Comparison of ENCODE assay signal across 8 mouse cellular contexts in genomic region chr9:113990547-113991248, GRCm38 (mm10). TPM values are rescaled to one million over a fixed set of nuclear protein-coding genes. Genes with fewer than 3 reads are reported as not detected.
DNase-seq lines count a peak whose midpoint lies in the region; ATAC-seq lines count a peak whose summit lies in the region.

No protein-coding gene starts in this region.

- no peak overlapping the region for H3K27ac ChIP-seq in hindbrain, embryonic 16.5 days (ENCODE audit: low read depth, low read length)

- no peak overlapping the region for H3K4me3 ChIP-seq in hindbrain, embryonic 16.5 days (ENCODE audit: low read length)

- H3K4me2 ChIP-seq in hindbrain, embryonic 16.5 days (ENCODE audit: low read length), result peak overlapping the region; percentile 30

- no peaks in the 10 kb centered on the region for H3K27me3 ChIP-seq in hindbrain, embryonic 16.5 days (replicated peaks; ENCODE audit: control insufficient read depth, insufficient read depth, low read length)

- no peak overlapping the region for H3K9ac ChIP-seq in hindbrain, embryonic 16.5 days (ENCODE audit: low read depth, low read length)

- H3K4me1 ChIP-seq in hindbrain, embryonic 16.5 days (ENCODE audit: control insufficient read depth, insufficient read depth, low read depth, low read length), result no peaks in the 10 kb centered on the region

- H3K9me3 ChIP-seq in hindbrain, embryonic 16.5 days (ENCODE audit: control insufficient read depth, low read length), result no peaks in the 10 kb centered on the region

- DNase-seq in T-cell, adult 2 months (ENCODE audit: low spot score), result peak; percentile 62
- DNase-seq in cerebellum, postnatal 4 days (ENCODE audit: low spot score in 2 of 2), result peak; percentile 84 to 89
- peak; percentile 82 for DNase-seq in gastrocnemius, adult 18-20 months (ENCODE audit: low spot score)
- peak; percentile 56 for DNase-seq in left cerebral cortex, adult 11 months (ENCODE audit: low spot score)
- peak; percentile 85 to 90 for DNase-seq in right cerebral cortex, adult 2 months (ENCODE audit: low spot score in 2 of 2)
- DNase-seq in urinary bladder, postnatal 10 days (ENCODE audit: low spot score), result peak; percentile 41

- WGBS in hindbrain, embryonic 16.5 days, result 26% methylated on average over 18 of the region's 18 CpGs

- peak; percentile 86 for ATAC-seq in hindbrain, embryonic 16.5 days
- ATAC-seq in megakaryocyte, adult 5-6 weeks (ENCODE audit: poor library complexity, severe bottlenecking), result peak; percentile 95

- H3K36me3 ChIP-seq in hindbrain, embryonic 16.5 days (ENCODE audit: control insufficient read depth, insufficient read depth, low read length), result peaks cover 3% of the 10 kb centered on the region; the same call in 1 of the 2 replicates

RNA-seq across cellular contexts. Expression of gene Fbxl2, which starts 55.3 kb away (rescaled TPM):
- total RNA-seq in gastrocnemius, adult 18-20 months (2021), result 1 to 10 TPM in 1 of 2 experiments, under 1 TPM in 1; 0.34 to 1.1 TPM
- polyA plus RNA-seq in hindbrain, embryonic 16.5 days (2015; fragmentation: Nextera tagmentation; extraction: Ambion mirVana), result 29.3 and 31.9 TPM in 2 replicates
- total RNA-seq in megakaryocyte, adult 5-6 weeks (2015), result 3.5 TPM in 2 replicates
- 3.8 and 6.7 TPM in 2 replicates for total RNA-seq in megakaryocyte, adult 5-6 weeks (2017)

RNA-seq across cellular contexts. Expression of gene Ubp1, which starts 60.0 kb away (rescaled TPM):
- total RNA-seq in gastrocnemius, adult 18-20 months (2021), result 10 to 100 TPM; 14.3 to 17.0 TPM
- polyA plus RNA-seq in hindbrain, embryonic 16.5 days (2015; fragmentation: Nextera tagmentation; extraction: Ambion mirVana), result 21.3 and 26.8 TPM in 2 replicates
- 59.3 and 63.4 TPM in 2 replicates for total RNA-seq in megakaryocyte, adult 5-6 weeks (2015)
- 65.0 and 70.5 TPM in 2 replicates for total RNA-seq in megakaryocyte, adult 5-6 weeks (2017)
